Mouse (Mus musculus): Measurements from ENCODE around the gene Bach1. TPM values are rescaled to one million over a fixed set of nuclear protein-coding genes. Genes with fewer than 3 reads are reported as not detected.

Gene Bach1
- total and polyA plus RNA-seq, 2 experiments, result 8.2 to 28.9 TPM

- no peak overlapping the region for H3K9ac ChIP-seq (ENCODE audit: low read depth, low read length)
- no peaks in the 10 kb centered on the region for H3K4me1 ChIP-seq (ENCODE audit: control insufficient read depth, insufficient read depth, low read length)
- H3K4me3 ChIP-seq (ENCODE audit: insufficient read depth, low read depth, low read length), result no peak overlapping the region
- no peaks in the 10 kb centered on the region for H3K27me3 ChIP-seq (ENCODE audit: control insufficient read depth, insufficient read depth, low read length)
- H3K27ac ChIP-seq (replicated peaks; ENCODE audit: insufficient read depth, low read depth, low read length), result no peak overlapping the region
- H3K36me3 ChIP-seq (ENCODE audit: control insufficient read depth, insufficient read depth, low read length), result peaks cover 55% of the 10 kb centered on the region
- DNase-seq (ENCODE audit: extremely low read depth, low read depth, low spot score), result no peak
- TF ChIP-seq POLR2A (IDR thresholded peaks at IDR 0.05; ENCODE audit: extremely low read depth, insufficient read depth, low read length) (no peak), CTCF (IDR thresholded peaks at IDR 0.05; ENCODE audit: low read depth, low read length) (no peak)
- H3K79me2 ChIP-seq (ENCODE audit: control insufficient read depth, insufficient read depth, low read length), result no peaks in the 10 kb centered on the region; the same call in 1 of the 2 replicates
- WGBS, result 79% methylated on average over 9 of the region's 9 CpGs
Observed at GRCm38 (mm10) chr16:87727250-87727649, 28.5 kb downstream of the Bach1 start.

DNA sequence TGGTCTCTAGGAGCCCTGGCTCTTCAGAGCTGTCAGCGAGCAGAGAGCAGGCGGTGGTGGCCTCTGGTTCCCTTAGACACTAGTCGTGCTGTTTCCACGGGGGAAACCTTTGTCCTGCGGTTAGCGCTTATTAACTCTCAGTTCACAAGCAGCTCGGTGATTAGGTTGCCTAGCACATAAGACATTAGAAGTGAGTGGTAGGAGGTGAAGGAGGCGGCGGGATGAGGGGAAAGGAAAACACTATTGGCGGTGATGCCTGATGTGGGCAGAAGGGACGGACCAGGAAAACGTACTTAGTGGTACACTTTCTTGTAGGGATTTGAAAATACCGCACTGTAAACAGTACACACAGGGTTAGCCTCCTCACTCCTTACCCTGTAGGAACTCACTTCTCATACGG is 29.2 kb downstream of the Bach1 start:
- Histone ChIP-seq H3K4me3 (ENCODE audit: insufficient read depth, low read depth, low read length) (no peak overlapping the region), H3K9ac (ENCODE audit: low read depth, low read length) (no peak overlapping the region), H3K27me3 (ENCODE audit: control insufficient read depth, insufficient read depth, low read length) (no peaks in the 10 kb centered on the region), H3K79me2 (ENCODE audit: control insufficient read depth, insufficient read depth, low read length) (no peaks in the 10 kb centered on the region; the same call in 1 of the 2 replicates), H3K36me3 (ENCODE audit: control insufficient read depth, insufficient read depth, low read length) (peaks cover 50% of the 10 kb centered on the region), H3K4me1 (ENCODE audit: control insufficient read depth, insufficient read depth, low read length) (no peaks in the 10 kb centered on the region), H3K27ac (replicated peaks; ENCODE audit: insufficient read depth, low read depth, low read length) (no peak overlapping the region)
- 90% methylated on average over 14 of the region's 14 CpGs for WGBS
- TF ChIP-seq CTCF (IDR thresholded peaks at IDR 0.05; ENCODE audit: low read depth, low read length), result no peak
- no peak for TF ChIP-seq POLR2A (IDR thresholded peaks at IDR 0.05; ENCODE audit: extremely low read depth, insufficient read depth, low read length)
- no peak for DNase-seq (ENCODE audit: extremely low read depth, low read depth, low spot score)

DNA sequence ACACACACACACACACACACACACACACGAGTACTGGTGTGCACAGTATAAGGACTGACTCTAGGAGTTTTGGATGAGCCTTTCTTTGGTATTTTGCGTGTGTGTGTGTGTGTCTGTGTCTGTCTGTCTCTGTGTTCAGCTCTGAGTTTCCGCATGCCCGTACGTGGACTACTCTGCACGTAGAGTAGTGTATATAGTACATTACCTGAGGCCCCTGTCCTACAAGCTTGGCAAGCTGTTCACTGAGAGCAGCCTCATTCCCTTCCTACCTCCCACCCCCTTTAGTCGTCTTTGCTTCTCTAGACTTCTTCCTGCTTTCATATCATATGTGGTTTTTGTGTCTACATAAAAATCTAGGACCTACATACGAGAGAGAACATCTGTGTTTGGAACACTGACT is 30.0 kb downstream of the Bach1 start:
- no peaks in the 10 kb centered on the region for H3K4me1 ChIP-seq (ENCODE audit: control insufficient read depth, insufficient read depth, low read length)
- H3K9ac ChIP-seq (ENCODE audit: low read depth, low read length), result no peak overlapping the region
- H3K36me3 ChIP-seq (ENCODE audit: control insufficient read depth, insufficient read depth, low read length), result peaks cover 48% of the 10 kb centered on the region
- WGBS, result 92% methylated on average over 8 of the region's 8 CpGs
- H3K4me3 ChIP-seq (ENCODE audit: insufficient read depth, low read depth, low read length), result no peak overlapping the region
- no peaks in the 10 kb centered on the region for H3K27me3 ChIP-seq (ENCODE audit: control insufficient read depth, insufficient read depth, low read length)
- H3K79me2 ChIP-seq (ENCODE audit: control insufficient read depth, insufficient read depth, low read length), result no peaks in the 10 kb centered on the region; the same call in 1 of the 2 replicates
- no peak for DNase-seq (ENCODE audit: extremely low read depth, low read depth, low spot score)
- no peak for TF ChIP-seq POLR2A (IDR thresholded peaks at IDR 0.05; ENCODE audit: extremely low read depth, insufficient read depth, low read length)
- TF ChIP-seq CTCF (IDR thresholded peaks at IDR 0.05; ENCODE audit: low read depth, low read length), result no peak
- no peak overlapping the region for H3K27ac ChIP-seq (replicated peaks; ENCODE audit: insufficient read depth, low read depth, low read length)

- Histone ChIP-seq H3K4me1 (ENCODE audit: control insufficient read depth, insufficient read depth, low read length) (no peaks in the 10 kb centered on the region), H3K36me3 (ENCODE audit: control insufficient read depth, insufficient read depth, low read length) (peaks cover 48% of the 10 kb centered on the region), H3K27me3 (ENCODE audit: control insufficient read depth, insufficient read depth, low read length) (no peaks in the 10 kb centered on the region), H3K79me2 (ENCODE audit: control insufficient read depth, insufficient read depth, low read length) (no peaks in the 10 kb centered on the region; the same call in 1 of the 2 replicates), H3K27ac (replicated peaks; ENCODE audit: insufficient read depth, low read depth, low read length) (no peak overlapping the region), H3K9ac (ENCODE audit: low read depth, low read length) (no peak overlapping the region), H3K4me3 (ENCODE audit: insufficient read depth, low read depth, low read length) (no peak overlapping the region)
- no peak for DNase-seq (ENCODE audit: extremely low read depth, low read depth, low spot score)
- TF ChIP-seq POLR2A (IDR thresholded peaks at IDR 0.05; ENCODE audit: extremely low read depth, insufficient read depth, low read length) (no peak), CTCF (IDR thresholded peaks at IDR 0.05; ENCODE audit: low read depth, low read length) (no peak)
- WGBS, result 94% methylated on average over 20 of the region's 20 CpGs
Observed at GRCm38 (mm10) chr16:87729469-87729868, 30.7 kb downstream of the Bach1 start.

- TF ChIP-seq CTCF (IDR thresholded peaks at IDR 0.05; ENCODE audit: low read depth, low read length), result no peak
- TF ChIP-seq POLR2A (IDR thresholded peaks at IDR 0.05; ENCODE audit: extremely low read depth, insufficient read depth, low read length), result no peak
- Histone ChIP-seq H3K4me1 (ENCODE audit: control insufficient read depth, insufficient read depth, low read length) (no peaks in the 10 kb centered on the region), H3K27me3 (ENCODE audit: control insufficient read depth, insufficient read depth, low read length) (no peaks in the 10 kb centered on the region), H3K79me2 (ENCODE audit: control insufficient read depth, insufficient read depth, low read length) (no peaks in the 10 kb centered on the region), H3K4me3 (ENCODE audit: insufficient read depth, low read depth, low read length) (no peak overlapping the region), H3K36me3 (ENCODE audit: control insufficient read depth, insufficient read depth, low read length) (peaks cover 19% of the 10 kb centered on the region), H3K27ac (replicated peaks; ENCODE audit: insufficient read depth, low read depth, low read length) (no peak overlapping the region), H3K9ac (ENCODE audit: low read depth, low read length) (no peak overlapping the region)
- no peak for DNase-seq (ENCODE audit: extremely low read depth, low read depth, low spot score)
- 89% methylated on average over 4 of the region's 4 CpGs for WGBS
Observed at GRCm38 (mm10) chr16:87734868-87735381, 36.2 kb downstream of the Bach1 start.

DNA sequence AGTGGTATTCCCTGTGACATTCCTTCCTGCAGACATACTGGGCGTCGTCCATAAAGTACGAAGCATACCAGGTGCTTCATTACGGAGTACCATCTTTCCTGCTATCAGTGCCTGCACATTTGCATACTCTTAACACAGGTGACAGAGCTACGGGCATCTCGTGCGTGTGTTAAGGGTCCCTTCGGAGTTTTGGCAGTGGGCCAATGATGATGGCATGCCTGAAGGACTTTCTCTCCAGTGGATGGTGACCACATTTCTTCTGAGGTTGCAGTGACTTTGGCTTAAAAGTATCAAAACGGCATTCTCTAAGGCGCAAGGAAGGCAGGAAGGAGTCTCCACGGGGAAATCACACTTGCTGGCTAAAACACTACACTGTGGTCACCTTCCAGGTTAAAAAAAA is 37.4 kb downstream of the Bach1 start:
- H3K4me1 ChIP-seq (ENCODE audit: control insufficient read depth, insufficient read depth, low read length), result no peaks in the 10 kb centered on the region

More for the DNA sequence above, 37.4 kb downstream of the Bach1 start:
- Histone ChIP-seq H3K36me3 (ENCODE audit: control insufficient read depth, insufficient read depth, low read length) (peaks cover 8% of the 10 kb centered on the region), H3K27me3 (ENCODE audit: control insufficient read depth, insufficient read depth, low read length) (no peaks in the 10 kb centered on the region), H3K4me3 (ENCODE audit: insufficient read depth, low read depth, low read length) (no peak overlapping the region), H3K79me2 (ENCODE audit: control insufficient read depth, insufficient read depth, low read length) (no peaks in the 10 kb centered on the region), H3K27ac (replicated peaks; ENCODE audit: insufficient read depth, low read depth, low read length) (no peak overlapping the region), H3K9ac (ENCODE audit: low read depth, low read length) (no peak overlapping the region)
- no peak for TF ChIP-seq CTCF (IDR thresholded peaks at IDR 0.05; ENCODE audit: low read depth, low read length)
- no peak for TF ChIP-seq POLR2A (IDR thresholded peaks at IDR 0.05; ENCODE audit: extremely low read depth, insufficient read depth, low read length)
- DNase-seq (ENCODE audit: extremely low read depth, low read depth, low spot score), result no peak
- WGBS, result 86% methylated on average over 11 of the region's 11 CpGs
